Mouse (Mus musculus): ENCODE measurements around the gene Slc24a2. TPM values are rescaled to one million over a fixed set of nuclear protein-coding genes. Genes with fewer than 3 reads are reported as not detected.

Slc24a2 gene
- polyA plus RNA-seq, 1 experiment from 2014 or later: 0.05 TPM

GRCm38 (mm10) chr4:86957576-86958411 lies 272.5 kb downstream of the Slc24a2 start:
- peak; percentile 85 for TF ChIP-seq CTCF (IDR thresholded peaks at IDR 0.05; ENCODE audit: low read depth)
- no peak for TF ChIP-seq EP300 (optimal IDR thresholded peaks at IDR 0.05)
- Histone ChIP-seq H3K4me2 (replicated peaks; ENCODE audit: low read depth) (no peak overlapping the region), H3K4me1 (replicated peaks; ENCODE audit: control insufficient read depth, insufficient read depth) (no peaks in the 10 kb centered on the region), H3K27ac (replicated peaks) (no peak overlapping the region), H3K36me3 (ENCODE audit: control insufficient read depth, insufficient read depth, low read length) (no peaks in the 10 kb centered on the region), H3K9me3 (ENCODE audit: control insufficient read depth, low read length) (no peaks in the 10 kb centered on the region), H3K9ac (ENCODE audit: low read length) (no peak overlapping the region), H3K4me3 (ENCODE audit: low read depth, low read length) (no peak overlapping the region), H3K27me3 (ENCODE audit: control insufficient read depth, insufficient read depth, low read length) (no peaks in the 10 kb centered on the region)
- WGBS: 43% methylated on average over 14 of the region's 14 CpGs
- peak; percentile 42 for DNase-seq (ENCODE audit: low spot score)
- no peak; the same call in 1 of the 2 replicates for ATAC-seq (ENCODE audit: low FRiP score, low TSS enrichment)

- ATAC-seq (ENCODE audit: low FRiP score, low TSS enrichment): no peak
- no peaks in the 10 kb centered on the region for H3K36me3 ChIP-seq (ENCODE audit: control insufficient read depth, insufficient read depth, low read length)
- DNase-seq (ENCODE audit: low spot score): no peak
- 66% methylated on average over 4 of the region's 4 CpGs for WGBS
- H3K9ac ChIP-seq (ENCODE audit: low read length): no peak overlapping the region
- H3K4me2 ChIP-seq (replicated peaks; ENCODE audit: low read depth): no peak overlapping the region
- no peak overlapping the region for H3K4me3 ChIP-seq (ENCODE audit: low read depth, low read length)
- no peaks in the 10 kb centered on the region for H3K27me3 ChIP-seq (ENCODE audit: control insufficient read depth, insufficient read depth, low read length)
- no peak overlapping the region for H3K27ac ChIP-seq (replicated peaks)
- H3K4me1 ChIP-seq (replicated peaks; ENCODE audit: control insufficient read depth, insufficient read depth): no peaks in the 10 kb centered on the region
- no peaks in the 10 kb centered on the region for H3K9me3 ChIP-seq (ENCODE audit: control insufficient read depth, low read length)
- TF ChIP-seq CTCF (IDR thresholded peaks at IDR 0.05; ENCODE audit: low read depth) (no peak), EP300 (optimal IDR thresholded peaks at IDR 0.05) (no peak)
Measured at GRCm38 (mm10) chr4:86955448-86955847, 274.8 kb downstream of the Slc24a2 start.

DNA sequence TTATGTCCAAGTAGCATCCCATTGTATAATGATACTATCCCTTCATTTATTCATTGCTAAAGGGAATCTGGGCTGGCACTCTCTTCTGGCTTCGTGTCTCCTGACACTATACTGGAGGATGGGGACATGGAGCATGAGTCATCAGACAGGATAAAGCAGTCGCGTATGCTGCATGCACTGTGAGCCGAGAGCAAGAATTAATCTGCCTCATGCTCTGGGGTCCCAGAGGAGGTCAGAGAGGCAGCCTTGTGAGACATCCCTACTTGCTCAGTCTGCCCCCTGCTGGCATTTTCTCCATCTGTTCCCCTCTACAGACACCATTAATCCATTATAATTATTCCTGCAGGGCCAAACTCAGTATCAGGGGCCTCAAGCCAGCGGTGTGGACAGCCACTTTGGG lies 276.8 kb downstream of the Slc24a2 start:
- no peaks in the 10 kb centered on the region for H3K4me1 ChIP-seq (replicated peaks; ENCODE audit: control insufficient read depth, insufficient read depth)
- TF ChIP-seq CTCF (IDR thresholded peaks at IDR 0.05; ENCODE audit: low read depth) (peak; percentile 21; the same call in 1 of the 2 replicates), EP300 (optimal IDR thresholded peaks at IDR 0.05) (no peak)
- H3K27me3 ChIP-seq (ENCODE audit: control insufficient read depth, insufficient read depth, low read length): no peaks in the 10 kb centered on the region
- H3K36me3 ChIP-seq (ENCODE audit: control insufficient read depth, insufficient read depth, low read length): no peaks in the 10 kb centered on the region
- no peak overlapping the region for H3K4me2 ChIP-seq (replicated peaks; ENCODE audit: low read depth)
- no peaks in the 10 kb centered on the region for H3K9me3 ChIP-seq (ENCODE audit: control insufficient read depth, low read length)
- no peak overlapping the region for H3K27ac ChIP-seq (replicated peaks)
- H3K9ac ChIP-seq (ENCODE audit: low read length): no peak overlapping the region
- DNase-seq (ENCODE audit: low spot score): no peak
- 40% methylated on average over 5 of the region's 5 CpGs for WGBS
- no peak overlapping the region for H3K4me3 ChIP-seq (ENCODE audit: low read depth, low read length)
- no peak for ATAC-seq (ENCODE audit: low FRiP score, low TSS enrichment)

GRCm38 (mm10) chr4:86948794-86949193 lies 281.5 kb downstream of the Slc24a2 start:
- ATAC-seq (ENCODE audit: low FRiP score, low TSS enrichment) (no peak), DNase-seq (ENCODE audit: low spot score) (no peak)
- Histone ChIP-seq H3K9me3 (ENCODE audit: control insufficient read depth, low read length) (no peaks in the 10 kb centered on the region), H3K9ac (ENCODE audit: low read length) (no peak overlapping the region), H3K4me1 (replicated peaks; ENCODE audit: control insufficient read depth, insufficient read depth) (no peaks in the 10 kb centered on the region), H3K27me3 (ENCODE audit: control insufficient read depth, insufficient read depth, low read length) (no peaks in the 10 kb centered on the region), H3K4me2 (replicated peaks; ENCODE audit: low read depth) (no peak overlapping the region), H3K27ac (replicated peaks) (no peak overlapping the region), H3K36me3 (ENCODE audit: control insufficient read depth, insufficient read depth, low read length) (no peaks in the 10 kb centered on the region), H3K4me3 (ENCODE audit: low read depth, low read length) (no peak overlapping the region)
- WGBS: 96% methylated on average over 1 of the region's 1 CpGs
- no peak for TF ChIP-seq CTCF (IDR thresholded peaks at IDR 0.05; ENCODE audit: low read depth)
- TF ChIP-seq EP300 (optimal IDR thresholded peaks at IDR 0.05): no peak

GRCm38 (mm10) chr4:86943296-86943695 lies 287.0 kb downstream of the Slc24a2 start:
- no peak for ATAC-seq (ENCODE audit: low FRiP score, low TSS enrichment)
- DNase-seq (ENCODE audit: low spot score): no peak

GRCm38 (mm10) chr4:86942656-86943055 lies 287.6 kb downstream of the Slc24a2 start:
- 75% methylated on average over 6 of the region's 6 CpGs for WGBS
- no peak for ATAC-seq (ENCODE audit: low FRiP score, low TSS enrichment)
- Histone ChIP-seq H3K4me3 (ENCODE audit: low read depth, low read length) (no peak overlapping the region), H3K27me3 (ENCODE audit: control insufficient read depth, insufficient read depth, low read length) (no peaks in the 10 kb centered on the region), H3K4me1 (replicated peaks; ENCODE audit: control insufficient read depth, insufficient read depth) (no peaks in the 10 kb centered on the region), H3K4me2 (replicated peaks; ENCODE audit: low read depth) (no peak overlapping the region), H3K9ac (ENCODE audit: low read length) (no peak overlapping the region), H3K36me3 (ENCODE audit: control insufficient read depth, insufficient read depth, low read length) (no peaks in the 10 kb centered on the region), H3K9me3 (ENCODE audit: control insufficient read depth, low read length) (no peaks in the 10 kb centered on the region), H3K27ac (replicated peaks) (no peak overlapping the region)
- no peak for TF ChIP-seq EP300 (optimal IDR thresholded peaks at IDR 0.05)
- TF ChIP-seq CTCF (IDR thresholded peaks at IDR 0.05; ENCODE audit: low read depth): no peak
- DNase-seq (ENCODE audit: low spot score): no peak

More at GRCm38 (mm10) chr4:86943296-86943695, 287.0 kb downstream of the Slc24a2 start:
- no peaks in the 10 kb centered on the region for H3K4me1 ChIP-seq (replicated peaks; ENCODE audit: control insufficient read depth, insufficient read depth)
- no peak overlapping the region for H3K4me2 ChIP-seq (replicated peaks; ENCODE audit: low read depth)
- H3K4me3 ChIP-seq (ENCODE audit: low read depth, low read length): no peak overlapping the region
- no peaks in the 10 kb centered on the region for H3K27me3 ChIP-seq (ENCODE audit: control insufficient read depth, insufficient read depth, low read length)
- 56% methylated on average over 6 of the region's 6 CpGs for WGBS
- no peaks in the 10 kb centered on the region for H3K36me3 ChIP-seq (ENCODE audit: control insufficient read depth, insufficient read depth, low read length)
- no peak overlapping the region for H3K9ac ChIP-seq (ENCODE audit: low read length)
- TF ChIP-seq CTCF (IDR thresholded peaks at IDR 0.05; ENCODE audit: low read depth) (no peak), EP300 (optimal IDR thresholded peaks at IDR 0.05) (no peak)
- no peak overlapping the region for H3K27ac ChIP-seq (replicated peaks)
- H3K9me3 ChIP-seq (ENCODE audit: control insufficient read depth, low read length): no peaks in the 10 kb centered on the region

Measured in stomach, postnatal 0 days (tissue).